In the genomic region with DNA sequence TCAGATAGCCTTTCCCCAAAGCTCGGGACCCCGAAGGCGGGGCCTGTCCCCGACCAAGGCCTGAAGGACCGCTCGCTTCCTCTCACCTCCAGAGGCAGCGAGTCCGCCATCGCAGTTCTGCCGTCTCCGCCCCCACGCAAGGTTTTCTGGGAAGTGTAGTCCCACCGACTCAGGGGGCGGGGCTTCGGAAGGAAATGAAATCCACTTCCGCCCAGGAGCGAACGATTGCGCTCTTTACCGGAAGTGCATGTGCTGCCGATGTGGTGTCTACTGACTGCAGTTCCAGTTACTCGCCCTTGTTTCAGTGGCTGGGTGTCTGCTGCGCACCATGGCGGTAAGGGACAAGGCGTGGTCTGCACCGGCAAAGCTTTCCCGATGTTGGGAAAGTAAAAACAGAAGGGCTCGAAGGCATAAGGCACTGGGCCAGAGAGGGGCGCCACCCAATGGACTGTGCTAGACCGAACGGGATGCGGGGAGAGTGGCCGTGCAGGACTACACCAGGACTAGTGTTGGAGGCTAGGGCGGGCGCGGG, we compare ENCODE assay signal across 8 mouse cellular contexts. TPM values are rescaled to one million over a fixed set of nuclear protein-coding genes. Genes with fewer than 3 reads are reported as not detected.
DNase-seq lines count a peak whose midpoint lies in the region; ATAC-seq lines count a peak whose summit lies in the region.

A gene (minus strand): TSS at position 138 of the 532 bp plus-strand sequence.
A gene (plus strand): TSS at position 214 of the 532 bp plus-strand sequence.

- H3K4me2 ChIP-seq in hindbrain, embryonic 12.5 days (replicated peaks): peak within 1 kb of the TSS; percentile 84

- peaks cover 22% of the 10 kb centered on the region for H3K4me1 ChIP-seq in hindbrain, embryonic 12.5 days

- WGBS in hindbrain, embryonic 12.5 days: 1% methylated on average over 36 of the region's 36 CpGs

- H3K4me3 ChIP-seq in hindbrain, embryonic 12.5 days: peak within 1 kb of the TSS; percentile 81

- H3K27me3 ChIP-seq in hindbrain, embryonic 12.5 days: no peaks in the 10 kb centered on the region

- peak within 1 kb of the TSS; percentile 79 for H3K27ac ChIP-seq in hindbrain, embryonic 12.5 days

- peaks cover 42% of the 10 kb centered on the region for H3K36me3 ChIP-seq in hindbrain, embryonic 12.5 days

- H3K9ac ChIP-seq in hindbrain, embryonic 12.5 days: peak within 1 kb of the TSS; percentile 81

- DNase-seq in R1 (ENCODE audit: low read depth, low spot score): peak; percentile 99
- DNase-seq in cerebellum, postnatal 14 days: peak; percentile 99
- peak; percentile 95 to 97 for DNase-seq in frontal cortex, postnatal 14 days (ENCODE audit: low spot score in 2 of 2)
- peak; percentile 93 to 94 for DNase-seq in layer of hippocampus, postnatal 25 days (ENCODE audit: extremely low spot score in 1 of 2, low spot score in 1 of 2)
- DNase-seq in lung, postnatal 14 days: peak; percentile 98
- DNase-seq in ovary, postnatal 36 days (ENCODE audit: low spot score): peak; percentile 96
- DNase-seq in thymus, postnatal 14 days: peak; percentile 99

- H3K9me3 ChIP-seq in hindbrain, embryonic 12.5 days (replicated peaks): no peaks in the 10 kb centered on the region

- peak; percentile 94 for ATAC-seq in hindbrain, embryonic 12.5 days (ENCODE audit: low FRiP score)

RNA-seq across cellular contexts. Expression of the first gene that starts in this region (rescaled TPM):
- 1.3 TPM in 2 replicates for polyA plus RNA-seq in hindbrain, embryonic 12.5 days (2016; fragmentation: Nextera tagmentation; extraction: Ambion mirVana)
- 1 to 10 TPM; 4.0 to 9.2 TPM for total RNA-seq in layer of hippocampus, postnatal 25 days (2021)

RNA-seq across cellular contexts. Expression of the second gene that starts in this region (rescaled TPM):
- polyA plus RNA-seq in hindbrain, embryonic 12.5 days (2016; fragmentation: Nextera tagmentation; extraction: Ambion mirVana): 97.6 and 100 TPM in 2 replicates
- 10 to 100 TPM; 40.7 to 45.2 TPM for total RNA-seq in layer of hippocampus, postnatal 25 days (2021)

Comparison
In these comparisons a context has a peak if more than half of its experiments do, and no peak if none do; other contexts are left out.
1. Peak in every context shown above with its lines: DNase-seq, ATAC-seq, H3K4me3 ChIP-seq and H3K27ac ChIP-seq.